10 mouse cellular contexts compared by ENCODE assay signal in the genomic region with DNA sequence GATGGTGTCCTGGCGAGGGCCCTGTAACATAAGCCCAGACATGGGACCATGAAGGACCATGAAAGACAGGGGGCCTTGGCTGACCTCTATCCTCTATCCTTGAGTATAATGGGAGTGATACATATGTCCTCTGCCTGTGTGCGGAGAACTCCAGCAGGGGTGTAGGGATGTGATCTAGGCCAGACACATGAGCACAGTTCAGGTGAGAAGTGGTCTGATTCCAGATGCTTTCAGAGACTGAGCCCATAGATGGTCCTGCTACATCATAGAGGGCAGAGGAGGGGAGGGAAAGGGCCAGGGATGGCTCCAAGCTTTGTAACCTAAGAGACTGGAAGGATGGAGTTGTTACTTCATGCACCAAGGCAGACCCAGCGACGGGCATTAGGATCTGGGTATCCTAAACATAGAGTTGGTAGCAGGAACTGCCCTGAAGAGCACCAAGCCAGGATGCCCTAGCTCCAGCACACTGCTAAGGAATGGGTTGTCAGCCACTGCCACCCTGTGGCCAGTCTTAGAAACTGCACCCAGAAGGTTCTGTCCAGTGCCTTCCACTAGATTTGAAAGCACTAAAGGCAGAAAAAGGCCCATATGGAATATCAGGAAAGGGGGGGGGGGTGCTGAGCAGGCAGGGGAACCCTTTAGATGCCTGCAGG. TPM values are rescaled to one million over a fixed set of nuclear protein-coding genes. Genes with fewer than 3 reads are reported as not detected.
A peak's percentile ranks its signal among the peaks of the same experiment; 100 is the strongest.
DNase-seq lines count a peak whose midpoint lies in the region; ATAC-seq lines count a peak whose summit lies in the region.
"Had no signal": no experiment of that assay in that cellular context is flagged by ENCODE, and none has a peak within 500 bp of the region (broad histone marks: within the 10 kb centered on the region; RNA-seq: fewer than 3 reads in every experiment).

No protein-coding gene starts in this region.

- peak; percentile 57 for ATAC-seq in hindbrain, embryonic 12.5 days (ENCODE audit: low FRiP score)
- ATAC-seq in midbrain, embryonic 13.5 days, result peak; percentile 85
- ATAC-seq in stomach, embryonic 14.5 days (ENCODE audit: insufficient number of reproducible peaks, insufficient read depth, low FRiP score, low read depth), result 0 out of 2 replicates have a peak, but pooled peaks have one; percentile 46
- ATAC-seq: Patski had no signal

- no peaks in the 10 kb centered on the region for H3K36me3 ChIP-seq in hindbrain, embryonic 12.5 days
- no peaks in the 10 kb centered on the region for H3K36me3 ChIP-seq in midbrain, embryonic 13.5 days
- no peaks in the 10 kb centered on the region for H3K36me3 ChIP-seq in stomach, embryonic 14.5 days (ENCODE audit: control insufficient read depth, insufficient read depth, low read length)

- H3K4me2 ChIP-seq in hindbrain, embryonic 12.5 days (replicated peaks), result no peak overlapping the region
- no peak overlapping the region for H3K4me2 ChIP-seq in midbrain, embryonic 13.5 days (replicated peaks)
- no peak overlapping the region for H3K4me2 ChIP-seq in stomach, embryonic 14.5 days (replicated peaks; ENCODE audit: low read depth, low read length)

- no peaks in the 10 kb centered on the region for H3K9me3 ChIP-seq in hindbrain, embryonic 12.5 days (replicated peaks)
- H3K9me3 ChIP-seq in midbrain, embryonic 13.5 days, result no peaks in the 10 kb centered on the region
- H3K9me3 ChIP-seq in stomach, embryonic 14.5 days (ENCODE audit: control insufficient read depth, low read depth, low read length), result no peaks in the 10 kb centered on the region

- WGBS in hindbrain, embryonic 12.5 days, result 41% methylated on average over 4 of the region's 4 CpGs
- 44% methylated on average over 4 of the region's 4 CpGs for WGBS in midbrain, embryonic 13.5 days
- 53% methylated on average over 4 of the region's 4 CpGs for WGBS in stomach, embryonic 14.5 days

- H3K4me3 ChIP-seq in hindbrain, embryonic 12.5 days, result no peak overlapping the region
- H3K4me3 ChIP-seq in midbrain, embryonic 13.5 days (replicated peaks), result no peak overlapping the region
- no peak overlapping the region for H3K4me3 ChIP-seq in stomach, embryonic 14.5 days (ENCODE audit: low read depth, low read length)

- 0 out of 2 replicates have a peak, but pooled peaks cover 4% of the 10 kb centered on the region for H3K4me1 ChIP-seq in hindbrain, embryonic 12.5 days
- H3K4me1 ChIP-seq in midbrain, embryonic 13.5 days (replicated peaks), result 0 out of 2 replicates have a peak, but pooled peaks cover 9% of the 10 kb centered on the region
- no peaks in the 10 kb centered on the region for H3K4me1 ChIP-seq in stomach, embryonic 14.5 days (ENCODE audit: control insufficient read depth, insufficient read depth, low read length)

- H3K27ac ChIP-seq in hindbrain, embryonic 12.5 days, result no peak overlapping the region
- H3K27ac ChIP-seq in midbrain, embryonic 13.5 days, result no peak overlapping the region
- H3K27ac ChIP-seq in stomach, embryonic 14.5 days (ENCODE audit: low read length), result no peak overlapping the region

- peak; percentile 54 for DNase-seq in gastrocnemius, postnatal 10 days
- DNase-seq in gastrocnemius, adult 8-10 months (ENCODE audit: low spot score in 2 of 2), result no peak
- peak; percentile 76 for DNase-seq in adrenal gland, postnatal 10 days
- peak; percentile 35 for DNase-seq in embryo, embryonic 11.5 days (ENCODE audit: low read depth, low spot score)
- peak; percentile 63 to 70 for DNase-seq in layer of hippocampus, postnatal 14 days (ENCODE audit: low spot score in 2 of 2)

- H3K9ac ChIP-seq in hindbrain, embryonic 12.5 days, result no peak overlapping the region
- peak overlapping the region; percentile 19; the same call in 1 of the 2 replicates for H3K9ac ChIP-seq in midbrain, embryonic 13.5 days (replicated peaks)
- H3K9ac ChIP-seq in stomach, embryonic 14.5 days (replicated peaks; ENCODE audit: low read depth, low read length), result no peak overlapping the region

- no peaks in the 10 kb centered on the region for H3K27me3 ChIP-seq in hindbrain, embryonic 12.5 days
- H3K27me3 ChIP-seq in midbrain, embryonic 13.5 days, result no peaks in the 10 kb centered on the region
- no peaks in the 10 kb centered on the region for H3K27me3 ChIP-seq in stomach, embryonic 14.5 days (ENCODE audit: control insufficient read depth, insufficient read depth, low read length)
- H3K27me3 ChIP-seq: Patski had no signal

RNA-seq across cellular contexts. Expression of a gene that starts 31.6 kb away (rescaled TPM):
- total RNA-seq in gastrocnemius, postnatal 10 days (2021), result not detected
- total RNA-seq in gastrocnemius, adult 8-10 months (2022), result not detected
- total RNA-seq in adrenal gland, postnatal 10 days (2021), result not detected
- polyA plus RNA-seq in hindbrain, embryonic 12.5 days (2016; fragmentation: Nextera tagmentation; extraction: Ambion mirVana), result not detected in 2 replicates
- not detected for total RNA-seq in layer of hippocampus, postnatal 14 days (2021)
- polyA plus RNA-seq in midbrain, embryonic 13.5 days (2015; fragmentation: Nextera tagmentation; extraction: Ambion mirVana), result not detected in 2 replicates
- 3.0 and 3.9 TPM in 2 replicates for polyA plus RNA-seq in stomach, embryonic 14.5 days (2014; fragmentation: Nextera tagmentation; extraction: Ambion mirVana)
- total RNA-seq: layer of hippocampus, adult 8-10 months had no signal
- polyA plus RNA-seq: Patski had no signal

Comparison
In these comparisons a context has a peak if more than half of its experiments do, and no peak if none do; other contexts are left out.
1. DNase-seq: peak in gastrocnemius, postnatal 10 days (single experiment), adrenal gland, postnatal 10 days (single experiment), embryo, embryonic 11.5 days (single experiment) and layer of hippocampus, postnatal 14 days (2 of 2); none in gastrocnemius, adult 8-10 months (0 of 2).
2. Peak in every context shown above with its lines, with median percentiles within 50 percentile points of each other: ATAC-seq.